Mouse (Mus musculus) G1E (cell line): ENCODE results near the gene Sycp2. TPM values are rescaled to one million over a fixed set of nuclear protein-coding genes. Genes with fewer than 3 reads are reported as not detected.

ENCODE experiments used
- ATAC-seq: 2 replicates; pipeline ENCODE4 v1.8.0; 2016; ENCODE audit warnings: mild to moderate bottlenecking; ENCODE audit not compliant: insufficient number of reproducible peaks, poor library complexity, low FRiP score, severe bottlenecking; ENCODE audit errors: extremely low read depth
- DNase-seq: peaks from one replicate; pipeline ENCODE4 v3.0.0; 2012; ENCODE audit warnings: low spot score
- H3K27me3 ChIP-seq: 2 replicates; pipeline ENCODE4 v1.6.1; 2012; ENCODE audit warnings: mild to moderate bottlenecking, low read length, inconsistent platforms; ENCODE audit not compliant: insufficient read depth
- H3K36me3 ChIP-seq: replicated peaks from 2 replicates; pipeline ENCODE3; 2012; ENCODE audit warnings: mild to moderate bottlenecking, inconsistent platforms
- H3K4me1 ChIP-seq: 2 replicates; pipeline ENCODE4 v1.6.1; 2012; ENCODE audit warnings: low read depth, low read length, inconsistent platforms, mixed read lengths; ENCODE audit not compliant: insufficient read depth
- H3K4me3 ChIP-seq: 2 replicates; pipeline ENCODE4 v1.5.1; 2012; ENCODE audit warnings: low read depth, mild to moderate bottlenecking, inconsistent platforms, low read length, moderate library complexity, mixed read lengths
- H3K9me3 ChIP-seq: replicated peaks from 2 replicates; pipeline ENCODE4 v1.6.1; 2012; ENCODE audit warnings: inconsistent platforms
- CTCF ChIP-seq: IDR thresholded peaks from 2 replicates; pipeline ENCODE4 v1.5.1; 2012; ENCODE audit warnings: low read depth, low read length, inconsistent platforms, mixed read lengths
- GATA1 ChIP-seq: IDR thresholded peaks from 2 replicates; pipeline ENCODE4 v1.6.1; 2012; ENCODE audit warnings: borderline replicate concordance, low read length, inconsistent platforms, mixed read lengths
- GATA2 ChIP-seq: IDR thresholded peaks from 2 replicates; pipeline ENCODE4 v1.6.1; 2012; ENCODE audit warnings: low read depth, low read length, inconsistent platforms, borderline replicate concordance
- POLR2AphosphoS5 ChIP-seq: IDR thresholded peaks from 2 replicates; pipeline ENCODE4 v1.6.1; 2012; ENCODE audit warnings: low read depth, low read length, inconsistent platforms; ENCODE audit not compliant: insufficient replicate concordance
- TAL1 ChIP-seq: conservative IDR thresholded peaks from 2 replicates; pipeline ENCODE4 v1.6.1; 2012; ENCODE audit warnings: low read depth, low read length, inconsistent platforms, mixed read lengths
- polyA plus RNA-seq: library from polyadenylated mRNA; stranded (reverse); fragments of >175 nt; gene quantifications from 2 replicates; pipeline ENCODE4 v1.2.3, GENCODE M21; 2012
- total RNA-seq, 2 experiments: library from RNA; stranded (forward) in 1 of 2; stranded (reverse) in 1 of 2; fragments of 200-1000 nt in 1 of 2; fragments of >200 nt in 1 of 2; fragmentation: Nextera tagmentation in 1 of 2; gene quantifications; 2 replicates each; pipeline ENCODE4 v1.2.3; 2014 to 2017

Gene Sycp2
- total and polyA plus RNA-seq, 3 experiments, result not detected

DNA sequence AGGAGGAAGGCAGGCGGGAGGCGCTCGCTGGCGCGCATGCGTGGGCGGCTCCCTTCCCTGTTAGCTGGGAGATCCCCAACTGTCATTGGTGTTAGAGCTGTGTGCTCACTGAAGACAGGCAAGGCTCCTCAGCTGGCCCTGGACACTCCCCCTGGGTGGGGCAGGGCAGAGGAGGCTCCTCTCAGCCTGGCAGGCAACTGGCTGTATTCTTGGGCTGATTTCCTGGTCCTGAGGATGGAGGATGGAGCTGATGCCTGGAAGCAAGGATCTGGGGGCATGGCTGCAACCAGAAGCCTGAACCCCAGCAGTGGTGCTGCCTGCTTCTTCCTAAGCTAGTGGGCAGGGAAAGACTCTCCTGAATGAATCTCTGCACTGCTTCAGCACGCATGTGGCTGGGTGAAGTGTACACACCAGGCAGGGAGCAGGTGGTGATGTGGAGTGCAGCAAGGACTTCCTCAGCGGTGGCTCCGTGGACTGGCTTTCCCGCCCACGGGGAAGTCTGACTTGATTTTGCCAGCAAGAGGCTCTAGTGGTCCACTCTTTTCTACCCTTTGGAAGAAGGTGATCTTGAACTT is 79.9 kb downstream of the Sycp2 start:
- H3K9me3 ChIP-seq, result peaks cover 81% of the 10 kb centered on the region
- no peak for DNase-seq
- no peak for TF ChIP-seq GATA1
- no peak for TF ChIP-seq CTCF
- TF ChIP-seq TAL1, result no peak
- no peak for TF ChIP-seq POLR2AphosphoS5
- no peak for TF ChIP-seq GATA2
- no peaks in the 10 kb centered on the region for H3K36me3 ChIP-seq
- no peak overlapping the region; the same call in 1 of the 2 replicates for H3K4me3 ChIP-seq
- ATAC-seq, result no peak
- no peaks in the 10 kb centered on the region for H3K4me1 ChIP-seq
- H3K27me3 ChIP-seq, result no peaks in the 10 kb centered on the region

GRCm38 (mm10) chr2:178326750-178327465 is 80.6 kb downstream of the Sycp2 start:
- DNase-seq (no peak), ATAC-seq (no peak)
- H3K36me3 ChIP-seq, result no peaks in the 10 kb centered on the region
- no peaks in the 10 kb centered on the region for H3K4me1 ChIP-seq
- no peaks in the 10 kb centered on the region for H3K27me3 ChIP-seq
- no peak overlapping the region; the same call in 1 of the 2 replicates for H3K4me3 ChIP-seq
- H3K9me3 ChIP-seq, result peaks cover 82% of the 10 kb centered on the region
- TF ChIP-seq CTCF (no peak), GATA2 (no peak), POLR2AphosphoS5 (no peak), GATA1 (no peak), TAL1 (no peak)

DNA sequence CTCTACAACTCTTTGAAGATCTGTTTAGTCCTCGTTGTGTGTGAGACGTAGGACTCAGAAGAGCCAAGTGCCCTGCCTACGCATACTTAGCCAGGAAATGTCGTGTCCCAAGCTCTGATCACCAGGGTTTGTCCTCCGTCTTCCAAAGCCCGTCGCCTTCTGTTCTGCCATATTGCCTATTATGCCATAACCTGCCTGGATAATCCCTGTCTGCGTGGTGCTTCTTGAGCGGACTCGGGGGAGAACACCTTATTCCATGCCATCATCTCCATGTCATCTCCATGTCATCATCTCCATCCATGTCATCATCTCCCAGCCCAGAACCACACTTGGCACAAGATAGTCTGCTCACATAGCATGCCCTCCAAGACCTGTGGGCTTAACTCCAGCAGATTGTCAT is 81.4 kb downstream of the Sycp2 start:
- Histone ChIP-seq H3K9me3 (peaks cover 82% of the 10 kb centered on the region), H3K27me3 (no peaks in the 10 kb centered on the region), H3K4me3 (no peak overlapping the region), H3K4me1 (no peaks in the 10 kb centered on the region), H3K36me3 (no peaks in the 10 kb centered on the region)
- TF ChIP-seq GATA1 (no peak), CTCF (no peak), POLR2AphosphoS5 (no peak), GATA2 (no peak), TAL1 (no peak)
- DNase-seq (no peak), ATAC-seq (no peak)

- H3K36me3 ChIP-seq, result no peaks in the 10 kb centered on the region
- no peak for TF ChIP-seq CTCF
- no peak for TF ChIP-seq GATA1
- no peak for TF ChIP-seq GATA2
- no peak for TF ChIP-seq POLR2AphosphoS5
- no peak for TF ChIP-seq TAL1
- H3K4me1 ChIP-seq, result no peaks in the 10 kb centered on the region
- no peak overlapping the region for H3K4me3 ChIP-seq
- H3K9me3 ChIP-seq, result peaks cover 92% of the 10 kb centered on the region
- ATAC-seq, result no peak
- DNase-seq, result no peak
- H3K27me3 ChIP-seq, result no peaks in the 10 kb centered on the region
Measured at GRCm38 (mm10) chr2:178324818-178325217, 82.7 kb downstream of the Sycp2 start.

DNA sequence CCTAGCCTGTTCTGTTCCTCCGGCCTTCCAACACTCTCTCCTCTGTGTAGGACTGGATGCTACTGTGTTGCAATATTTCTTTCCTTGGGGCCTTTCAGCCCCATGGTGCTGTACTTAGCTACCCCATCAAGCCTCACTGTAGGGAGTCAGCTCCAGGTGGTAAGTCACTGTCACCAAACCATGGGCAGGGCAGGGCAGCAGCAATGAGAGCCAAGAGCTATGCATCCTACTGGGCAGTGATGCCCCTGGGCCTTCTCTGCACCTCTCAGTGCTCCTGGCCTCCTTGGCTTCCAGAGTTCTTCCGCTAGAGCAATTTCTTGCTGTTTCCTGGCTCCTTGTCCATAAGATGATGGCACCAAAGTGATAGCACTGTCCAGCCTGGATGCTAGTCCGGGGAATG is 83.1 kb downstream of the Sycp2 start:
- DNase-seq (no peak), ATAC-seq (no peak)
- no peak overlapping the region for H3K4me3 ChIP-seq
- no peaks in the 10 kb centered on the region for H3K27me3 ChIP-seq
- peaks cover 92% of the 10 kb centered on the region for H3K9me3 ChIP-seq
- H3K36me3 ChIP-seq, result no peaks in the 10 kb centered on the region
- H3K4me1 ChIP-seq, result no peaks in the 10 kb centered on the region
- no peak for TF ChIP-seq POLR2AphosphoS5
- no peak for TF ChIP-seq GATA2
- TF ChIP-seq GATA1, result no peak
- TF ChIP-seq CTCF, result no peak
- TF ChIP-seq TAL1, result no peak

DNA sequence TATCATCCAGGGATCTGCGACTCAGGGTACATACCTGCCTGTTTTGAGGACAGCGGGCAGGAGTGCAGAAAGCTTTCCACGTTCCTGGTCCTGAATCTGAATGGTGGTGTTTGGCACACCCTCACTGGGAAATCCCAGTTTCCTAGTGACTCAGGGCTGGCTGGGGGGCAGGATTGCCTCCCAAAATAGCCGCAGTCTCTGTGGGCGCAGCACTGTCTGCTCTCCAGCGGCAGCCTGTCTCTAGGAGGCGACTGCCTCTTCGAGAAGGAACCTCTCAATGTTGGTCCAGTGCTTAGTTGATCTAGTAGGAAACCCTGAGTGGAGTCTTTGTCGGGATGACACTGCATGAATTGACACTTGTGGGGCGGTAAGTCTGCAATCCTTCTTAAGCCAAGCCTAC is 86.2 kb downstream of the Sycp2 start:
- TF ChIP-seq POLR2AphosphoS5 (no peak), CTCF (no peak), TAL1 (no peak), GATA2 (no peak), GATA1 (no peak)
- Histone ChIP-seq H3K27me3 (no peaks in the 10 kb centered on the region), H3K4me1 (no peaks in the 10 kb centered on the region), H3K36me3 (no peaks in the 10 kb centered on the region), H3K4me3 (no peak overlapping the region), H3K9me3 (peaks cover 99% of the 10 kb centered on the region)
- DNase-seq (no peak), ATAC-seq (no peak)
